Mouse (Mus musculus) megakaryocyte-erythroid progenitor cell, adult 5 weeks (primary cell): ENCODE measurements around the gene Olfr466. TPM values are rescaled to one million over a fixed set of nuclear protein-coding genes. Genes with fewer than 3 reads are reported as not detected.

Experiments
- polyA plus RNA-seq: library from polyadenylated mRNA; stranded (reverse); fragments of >175 nt; gene quantifications from 2 replicates; pipeline ENCODE4 v1.2.3, GENCODE M21; 2012

Gene Olfr466
- not detected in 2 replicates for polyA plus RNA-seq

GRCm38 (mm10) chr13:65149940-65150339 lies at the start of gene Olfr466:
Olfr466 (plus strand) TSS chr13:65150240.

GRCm38 (mm10) chr13:65112459-65113110 lies 37.5 kb upstream of the Olfr466 start, which contains the start of gene Mfsd14b:
Mfsd14b (minus strand) TSS chr13:65112975.

GRCm38 (mm10) chr13:65137789-65138188 lies 12.3 kb upstream of the Olfr466 start, which contains the start of gene Olfr465-ps1:
Olfr465-ps1 (plus strand) TSS chr13:65138089.

Other genes with a start within 250 kb of the Olfr466 start
- not detected in 2 replicates for gene Cntnap3, start 246.3 kb upstream of the Olfr466 start, polyA plus RNA-seq
- gene Spata31, start 232.8 kb upstream of the Olfr466 start, polyA plus RNA-seq: not detected in 2 replicates
- not detected in 2 replicates for gene Spata31d1c, start 117.2 kb upstream of the Olfr466 start, polyA plus RNA-seq
- not detected in 2 replicates for gene Prss47, start 97.5 kb upstream of the Olfr466 start, polyA plus RNA-seq
- gene Mfsd14b, start 37.3 kb upstream of the Olfr466 start, polyA plus RNA-seq: 13.6 and 19.3 TPM in 2 replicates
- gene Olfr465-ps1, start 12.2 kb upstream of the Olfr466 start, polyA plus RNA-seq: not detected in 2 replicates
- gene Nlrp4f, start 55.7 kb downstream of the Olfr466 start, polyA plus RNA-seq: not detected in 2 replicates
- gene Gm10775, start 109.3 kb downstream of the Olfr466 start, polyA plus RNA-seq: not detected in 2 replicates
- 2.9 and 3.1 TPM in 2 replicates for gene Zfp369, start 128.6 kb downstream of the Olfr466 start, polyA plus RNA-seq